Mouse (Mus musculus) common myeloid progenitor, adult 5-6 weeks (primary cell): ENCODE measurements around the gene Zfp763. TPM values are rescaled to one million over a fixed set of nuclear protein-coding genes. Genes with fewer than 3 reads are reported as not detected.
A peak's percentile ranks its signal among the peaks of the same experiment; 100 is the strongest.
"Not testable (repeated sequence)": the region's sequence is repeated elsewhere in the genome, so short reads cannot be mapped to it uniquely, and the experiment has no call there.

Experiments
- ATAC-seq: replicated peaks from 2 replicates; pipeline ENCODE4 v1.8.0; 2016; ENCODE audit warnings: low read depth, mild to moderate bottlenecking, moderate TSS enrichment, inconsistent platforms; ENCODE audit not compliant: poor library complexity, severe bottlenecking
- total RNA-seq: library from RNA; stranded (forward); fragments of 200-1000, 187-1606 nt; gene quantifications from 2 replicates; pipeline ENCODE4 v1.2.3, GENCODE M21; 2017

Gene Zfp763
- total RNA-seq: 9.9 and 16.0 TPM in 2 replicates

DNA sequence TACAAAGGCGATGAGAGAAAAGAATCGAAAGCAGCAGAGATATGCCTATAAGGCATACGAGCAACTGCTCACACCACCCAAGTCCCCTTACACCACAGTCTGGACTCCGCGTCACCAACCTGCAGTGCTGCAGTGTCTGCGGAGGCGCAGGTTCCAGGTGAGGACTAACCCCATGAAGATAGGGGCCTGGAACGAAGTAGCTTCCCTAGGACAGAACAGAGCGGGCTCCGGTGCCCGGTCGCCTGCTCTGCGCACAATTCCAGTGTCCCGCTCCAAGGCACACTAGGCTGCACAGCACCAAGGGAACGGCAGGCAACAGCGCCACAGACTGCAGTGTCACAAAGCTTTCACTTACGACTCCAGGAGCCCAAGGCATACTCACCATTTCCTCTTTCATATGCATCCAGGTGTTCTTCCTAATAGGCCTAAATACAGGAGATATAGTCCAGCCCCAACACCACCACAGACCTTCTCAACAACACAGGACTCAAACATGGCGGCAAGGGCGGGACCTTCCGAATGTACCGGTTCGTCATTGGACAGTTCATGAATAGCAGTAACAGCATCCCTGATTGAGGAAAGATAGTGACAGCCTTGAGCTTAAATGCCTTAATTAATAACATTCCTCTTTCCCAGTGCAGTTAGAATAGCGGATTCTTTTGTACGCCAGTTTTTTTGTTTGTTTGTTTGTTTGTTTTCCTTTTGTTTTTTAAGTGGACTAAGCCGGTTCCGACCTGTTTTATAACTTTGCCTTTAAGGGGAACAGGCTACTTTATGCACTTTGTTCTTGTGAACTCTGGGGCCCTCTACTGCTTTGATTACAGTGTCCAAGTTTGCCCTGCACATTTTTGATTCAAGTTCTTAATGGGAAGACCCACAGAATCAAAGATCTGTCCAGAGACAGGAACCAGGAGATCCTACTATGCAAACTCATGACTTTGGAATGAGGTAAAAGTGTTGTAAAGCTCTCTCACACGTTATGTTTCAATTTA is at the start of gene Zfp763:
Gene Zfp763, minus strand, starts transcription at position 503 of the 992 bp plus-strand sequence.
- ATAC-seq: peak; percentile 99

DNA sequence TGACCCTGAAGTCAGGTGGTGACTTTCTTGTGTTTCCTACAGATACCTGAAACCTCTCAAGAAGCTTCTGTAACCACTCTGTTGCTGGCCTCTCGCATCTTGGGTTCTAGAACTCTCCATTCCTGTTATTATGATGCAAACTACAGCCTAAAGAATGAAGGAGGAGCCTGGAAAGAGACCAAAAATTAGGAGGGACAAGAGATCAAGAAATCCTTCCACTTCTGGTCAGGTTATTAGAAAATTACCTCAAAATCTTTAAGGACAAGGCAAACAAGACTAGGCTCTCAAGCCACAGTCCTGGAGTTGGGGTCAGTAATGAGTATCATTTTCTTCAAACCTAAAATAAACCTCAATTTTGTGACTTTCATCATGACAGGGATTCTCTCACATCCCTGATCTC is 34.8 kb upstream of the Zfp763 start, which contains the start of gene 4921501E09Rik:
Gene 4921501E09Rik, minus strand, starts transcription at position 101 of the 400 bp plus-strand sequence.
- ATAC-seq: no peak

DNA sequence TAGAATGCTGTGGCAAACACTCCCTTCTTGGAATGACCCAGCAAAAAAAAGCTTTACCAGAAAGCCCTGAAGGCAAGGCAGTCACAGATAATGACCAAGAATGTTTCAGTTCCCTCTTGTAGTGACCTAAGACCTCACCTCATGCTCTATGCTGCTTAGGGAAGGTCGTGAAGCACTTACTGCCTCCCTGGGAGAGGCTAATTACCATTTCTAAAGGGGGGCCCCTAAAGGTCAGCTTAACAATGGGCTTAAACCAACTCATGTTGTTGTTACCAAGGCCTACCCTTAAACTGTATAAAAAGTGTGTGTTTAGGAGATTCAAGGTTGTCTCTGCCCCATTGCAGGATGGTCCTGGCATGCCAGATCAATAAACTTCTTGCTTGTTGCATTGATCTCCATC is 29.8 kb upstream of the Zfp763 start:
- ATAC-seq: no peak

DNA sequence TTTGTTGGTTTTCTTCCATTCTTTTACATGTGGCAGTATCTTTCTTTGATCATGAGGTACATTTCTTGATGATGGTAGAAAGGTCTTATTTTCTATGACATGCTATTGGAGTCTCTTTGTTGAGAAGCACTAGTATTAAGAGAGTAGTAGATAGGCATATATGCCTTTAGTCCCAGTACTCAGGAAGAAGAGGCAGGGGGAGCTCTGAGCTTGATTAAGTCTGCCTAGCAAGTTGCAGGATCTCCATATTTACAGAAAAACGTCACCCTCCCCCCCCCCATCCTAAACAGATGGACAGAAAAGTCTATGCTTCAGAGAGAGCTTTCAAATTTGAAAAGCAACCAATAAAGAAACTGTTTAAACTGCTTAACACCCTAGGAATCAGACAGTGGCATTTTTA is 25.6 kb upstream of the Zfp763 start:
- no peak for ATAC-seq

DNA sequence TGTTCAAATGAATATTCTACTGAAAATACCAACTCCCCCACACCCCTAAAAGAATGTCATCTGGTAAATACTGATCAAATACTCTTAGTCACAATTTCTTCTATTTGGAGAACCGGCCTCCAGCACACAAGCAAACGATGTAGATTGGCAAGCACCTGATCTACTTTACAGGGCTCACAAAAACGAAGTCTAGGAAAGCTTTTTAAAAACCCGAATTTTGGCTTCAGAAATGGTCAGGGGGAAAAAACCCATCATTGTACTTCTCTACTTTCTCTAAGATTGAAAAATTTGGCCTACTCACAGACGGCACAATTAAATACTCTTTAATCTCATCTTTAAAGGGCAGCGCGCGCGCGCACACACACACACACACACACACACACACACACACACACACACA is 826 bp downstream of the Zfp763 start:
- no peak for ATAC-seq

DNA sequence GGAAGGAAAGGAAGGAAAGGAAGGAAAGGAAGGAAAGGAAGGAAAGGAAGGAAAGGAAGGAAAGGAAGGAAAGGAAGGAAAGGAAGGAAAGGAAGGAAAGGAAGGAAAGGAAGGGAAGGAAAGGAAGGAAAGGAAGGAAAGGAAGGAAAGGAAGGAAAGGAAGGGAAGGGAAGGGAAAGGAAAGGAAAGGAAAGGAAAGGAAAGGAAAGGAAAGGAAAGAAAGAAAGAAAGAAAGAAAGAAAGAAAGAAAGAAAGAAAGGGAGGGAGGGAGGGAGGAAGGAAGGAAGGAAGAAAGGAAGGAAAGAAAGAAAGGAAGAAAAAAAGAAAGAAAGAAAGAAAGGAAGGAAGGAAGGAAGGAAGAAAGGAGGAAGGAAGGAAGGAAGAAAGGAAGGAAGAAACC is 12.8 kb downstream of the Zfp763 start:
- ATAC-seq: not testable (repeated sequence)

DNA sequence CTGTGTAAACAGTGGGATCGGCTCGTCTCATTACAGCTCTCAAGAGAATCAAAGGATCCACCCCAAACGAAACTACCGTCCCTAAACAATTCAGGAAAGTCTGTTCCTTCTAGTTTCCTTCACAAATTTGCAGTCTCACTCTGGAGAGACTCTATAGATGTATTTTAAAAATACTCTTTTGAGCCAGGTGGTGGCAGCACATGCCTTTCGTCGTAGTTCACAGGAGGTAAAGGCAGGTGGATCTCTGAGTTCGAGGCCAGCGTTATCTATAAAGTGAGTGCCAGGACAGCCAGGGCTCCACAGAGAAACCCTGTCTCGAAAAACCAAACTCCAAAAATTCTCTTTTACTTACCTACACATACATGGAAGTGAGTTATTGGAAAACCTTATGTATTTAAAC is 24.9 kb downstream of the Zfp763 start:
- peak; percentile 62; the same call in 1 of the 2 replicates for ATAC-seq

DNA sequence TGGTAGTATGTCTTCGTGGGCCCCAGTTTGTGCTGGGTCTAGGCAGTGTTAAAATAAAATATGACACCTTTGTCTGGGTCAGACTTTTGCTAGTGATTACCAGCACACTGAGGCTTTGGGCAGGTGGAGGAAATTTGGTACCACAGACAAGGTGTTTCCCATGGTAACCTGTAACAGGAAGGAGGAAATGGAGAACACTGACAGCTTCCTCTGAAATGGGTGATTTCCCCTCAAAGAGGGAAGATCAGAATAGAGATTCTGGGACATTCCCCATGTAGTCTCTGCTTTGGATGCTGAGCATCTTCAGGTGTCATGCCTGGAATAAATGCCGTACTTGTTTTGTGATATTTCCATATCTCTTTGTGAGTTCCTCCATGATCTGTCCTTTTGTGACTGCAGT is 34.7 kb downstream of the Zfp763 start:
- ATAC-seq: no peak

DNA sequence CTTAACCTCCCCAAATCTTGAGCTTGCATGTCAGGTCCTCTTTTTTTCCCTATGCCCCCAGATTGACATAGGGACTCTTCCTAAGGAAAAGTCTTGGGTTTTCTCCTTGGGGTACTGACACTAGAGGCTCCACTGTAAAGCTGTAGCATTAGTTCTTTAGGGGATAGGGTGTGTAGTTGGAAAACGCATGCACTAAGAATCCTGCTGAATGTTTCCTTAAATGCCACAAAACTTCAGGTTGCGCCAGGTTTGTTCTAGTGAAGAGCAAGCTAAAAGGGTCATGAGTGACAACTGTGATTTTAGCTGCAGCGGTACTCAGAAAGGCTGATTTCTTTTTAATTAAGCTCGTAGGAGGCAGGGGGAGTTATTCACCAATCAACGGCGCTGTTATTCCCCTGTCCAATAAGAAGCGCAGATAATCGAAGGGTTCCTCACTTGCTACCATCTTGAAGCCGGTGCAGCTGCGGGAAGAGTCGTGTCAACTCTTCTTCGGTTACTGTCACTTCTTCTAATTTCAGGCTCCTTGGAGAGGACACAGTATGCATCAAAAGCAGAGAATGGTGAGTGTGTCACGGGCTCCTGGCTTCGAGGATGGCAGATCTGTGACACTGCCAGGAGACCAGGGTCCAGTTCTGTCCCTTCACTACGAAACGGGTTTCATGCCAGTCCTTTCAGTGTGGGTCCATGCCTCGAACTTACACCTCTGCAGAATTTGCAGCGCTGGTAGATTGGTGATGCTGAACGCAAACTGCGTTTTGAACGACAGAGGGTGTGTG is 40.3 kb downstream of the Zfp763 start, which contains the start of gene Zfp952:
Gene Zfp952, plus strand, starts transcription at position 431 of the 776 bp plus-strand sequence.
- peak; percentile 100 for ATAC-seq

DNA sequence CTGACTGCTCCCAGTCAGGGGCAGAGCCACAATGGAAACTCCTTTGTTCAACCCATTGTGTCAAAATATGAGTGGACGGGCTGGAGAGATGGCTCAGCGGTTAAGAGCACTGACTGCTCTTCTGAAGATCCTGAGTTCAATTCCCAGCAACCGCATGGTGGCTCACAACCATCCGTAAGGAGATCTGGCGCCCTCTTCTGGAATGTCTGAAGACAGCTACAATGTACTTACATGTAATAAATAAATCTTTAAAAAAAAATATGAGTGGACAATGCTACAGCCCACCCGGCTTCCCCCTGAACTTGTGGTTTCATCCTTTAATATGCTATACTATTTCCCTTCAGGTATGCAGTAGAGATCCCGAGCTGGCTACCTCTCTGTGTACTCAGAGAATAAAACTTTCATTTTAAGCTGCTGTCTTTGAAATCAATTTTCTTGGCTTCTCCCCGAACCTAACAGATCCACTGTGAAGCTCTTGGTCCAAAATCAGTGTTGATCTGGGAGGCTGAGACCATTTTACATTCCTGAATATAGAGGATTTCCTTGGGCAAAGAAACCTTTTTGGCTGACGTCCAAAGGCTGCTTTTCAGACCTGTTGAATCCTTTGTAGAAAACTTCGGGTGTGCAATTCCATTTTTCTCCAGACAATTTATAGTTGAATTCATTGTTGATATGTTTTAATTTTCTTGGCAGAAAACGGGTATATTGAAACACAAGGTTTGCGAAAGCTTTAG is 41.1 kb downstream of the Zfp763 start:
- no peak for ATAC-seq

DNA sequence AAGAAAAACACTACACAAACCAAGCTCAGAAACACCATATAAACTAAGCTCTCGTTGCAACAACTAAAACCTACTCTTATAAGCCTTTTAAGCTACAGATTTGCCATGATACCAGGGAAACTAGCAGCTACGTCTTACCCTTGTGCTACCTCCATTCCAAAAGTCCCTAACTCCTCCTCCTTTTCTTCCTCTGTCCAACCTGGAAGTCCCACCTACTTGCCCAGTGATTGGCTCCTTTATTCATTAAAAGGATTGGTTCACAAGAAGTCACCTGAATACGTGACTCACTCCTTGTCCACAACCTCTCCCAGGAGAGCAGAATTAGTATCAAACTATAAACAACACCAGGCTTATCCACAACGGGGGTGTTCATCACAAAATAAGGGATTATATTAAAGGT is 46.9 kb downstream of the Zfp763 start:
- ATAC-seq: no peak

DNA sequence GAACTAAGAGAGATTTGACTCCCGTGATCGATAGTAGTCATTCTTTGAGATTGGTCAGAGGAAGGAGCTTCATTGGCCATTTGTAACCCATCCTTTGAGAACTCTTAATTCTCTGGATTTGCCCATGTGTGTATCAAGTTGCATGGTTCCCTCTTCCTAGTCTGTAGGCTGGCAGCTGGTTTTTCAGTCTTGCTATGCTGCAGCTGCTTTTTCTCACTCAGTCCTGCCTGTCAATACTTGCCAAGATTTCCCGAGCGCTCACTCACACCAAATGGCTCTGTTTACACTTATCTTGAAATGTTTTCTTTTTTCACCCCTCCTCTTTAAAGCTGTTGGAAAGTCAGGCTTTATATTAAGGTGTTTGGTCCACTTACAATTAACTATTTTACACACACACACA is 51.8 kb downstream of the Zfp763 start:
- ATAC-seq: no peak

Other genes starting within 250 kb of the Zfp763 start
- gene Zfp871, start 245.1 kb downstream of the Zfp763 start, total RNA-seq: 29.4 and 38.3 TPM in 2 replicates
- not detected in 2 replicates for gene Zfp811, start 223.5 kb downstream of the Zfp763 start, total RNA-seq
- 4.9 and 9.1 TPM in 2 replicates for gene Zfp799, start 203.1 kb downstream of the Zfp763 start, total RNA-seq
- 2.5 and 7.3 TPM in 2 replicates for gene Zfp870, start 141.8 kb downstream of the Zfp763 start, total RNA-seq
- not detected in 2 replicates for gene Cyp4f14, start 116.1 kb downstream of the Zfp763 start, total RNA-seq
- 8.2 and 10.7 TPM in 2 replicates for gene Cyp4f13, start 86.0 kb downstream of the Zfp763 start, total RNA-seq
- 16.7 and 18.8 TPM in 2 replicates for gene Zfp472, start 67.6 kb downstream of the Zfp763 start, total RNA-seq
- 6.2 and 10.3 TPM in 2 replicates for gene Zfp952, start 40.3 kb downstream of the Zfp763 start, total RNA-seq
- gene 4921501E09Rik, start 34.7 kb upstream of the Zfp763 start, total RNA-seq: not detected in 2 replicates
- 7.5 and 9.3 TPM in 2 replicates for gene Zfp563, start 55.9 kb upstream of the Zfp763 start, total RNA-seq
- gene Morc2b, start 106.3 kb upstream of the Zfp763 start, total RNA-seq: not detected in 2 replicates
- not detected in 2 replicates for gene Olfr55, start 135.0 kb upstream of the Zfp763 start, total RNA-seq
- gene Olfr239, start 157.9 kb upstream of the Zfp763 start, total RNA-seq: not detected in 2 replicates
- gene Olfr1564, start 188.3 kb upstream of the Zfp763 start, total RNA-seq: not detected in 2 replicates
- 15.3 and 18.6 TPM in 2 replicates for gene Zfp955a, start 221.7 kb upstream of the Zfp763 start, total RNA-seq
- gene Olfr63, start 231.3 kb upstream of the Zfp763 start, total RNA-seq: not detected in 2 replicates